Mouse (Mus musculus) C2C12 (cell line): ENCODE measurements around the gene Rab19.

Experiments used
- CTCF ChIP-seq: IDR thresholded peaks from one replicate; pipeline ENCODE4 v1.5.1; 2011; ENCODE audit not compliant: control insufficient read depth, insufficient read depth, insufficient read length
- MYOD1 ChIP-seq: IDR thresholded peaks from one replicate; pipeline ENCODE4 v1.6.1; 2011; ENCODE audit warnings: low read depth; ENCODE audit not compliant: control insufficient read depth, insufficient read length
- USF1 ChIP-seq: IDR thresholded peaks from one replicate; pipeline ENCODE4 v1.6.1; 2011; ENCODE audit warnings: low read depth, mild to moderate bottlenecking, control low read depth, moderate library complexity

GRCm38 (mm10) chr6:39433701-39434100, 52.7 kb downstream of the Rab19 start:
- TF ChIP-seq CTCF (no peak), USF1 (no peak), MYOD1 (no peak)
